Mouse (Mus musculus): ENCODE measurements at regions not wholly inside any gene's neighbourhood (a gene's known extent, or its start where the extent isn't known, plus 50 kb on each side); places are given as distances from the start of the nearest gene placed in this dataset.

GRCm38 (mm10) chr13:45204856-45205255 is 126.4 kb downstream of the Gm9817 start:
- ATAC-seq (ENCODE audit: low FRiP score) (no peak), DNase-seq (ENCODE audit: low spot score) (no peak)
- H3K27ac ChIP-seq (ENCODE audit: low read depth, low read length) = no peak overlapping the region

GRCm38 (mm10) chr13:45208540-45209197 is 130.2 kb downstream of the Gm9817 start:
- no peaks in the 10 kb centered on the region for H3K4me1 ChIP-seq (ENCODE audit: insufficient read depth, low read length)
- 92% methylated on average over 5 of the region's 5 CpGs for WGBS
- no peak for TF ChIP-seq CTCF (IDR thresholded peaks at IDR 0.05)

More at GRCm38 (mm10) chr13:45204856-45205255, 126.4 kb downstream of the Gm9817 start:
- Histone ChIP-seq H3K4me3 (ENCODE audit: low read depth, low read length) (no peak overlapping the region), H3K4me2 (ENCODE audit: low read depth, low read length, poor library complexity, severe bottlenecking) (no peak overlapping the region), H3K36me3 (ENCODE audit: insufficient read depth, low read length) (no peaks in the 10 kb centered on the region), H3K9me3 (ENCODE audit: low read length) (no peaks in the 10 kb centered on the region), H3K4me1 (ENCODE audit: insufficient read depth, low read length) (no peaks in the 10 kb centered on the region), H3K27me3 (ENCODE audit: insufficient read depth, low read length) (no peaks in the 10 kb centered on the region), H3K9ac (replicated peaks; ENCODE audit: low read length, poor library complexity, severe bottlenecking) (no peak overlapping the region)
- no peak for TF ChIP-seq CTCF (IDR thresholded peaks at IDR 0.05)
- 39% methylated on average over 6 of the region's 6 CpGs for WGBS

DNA sequence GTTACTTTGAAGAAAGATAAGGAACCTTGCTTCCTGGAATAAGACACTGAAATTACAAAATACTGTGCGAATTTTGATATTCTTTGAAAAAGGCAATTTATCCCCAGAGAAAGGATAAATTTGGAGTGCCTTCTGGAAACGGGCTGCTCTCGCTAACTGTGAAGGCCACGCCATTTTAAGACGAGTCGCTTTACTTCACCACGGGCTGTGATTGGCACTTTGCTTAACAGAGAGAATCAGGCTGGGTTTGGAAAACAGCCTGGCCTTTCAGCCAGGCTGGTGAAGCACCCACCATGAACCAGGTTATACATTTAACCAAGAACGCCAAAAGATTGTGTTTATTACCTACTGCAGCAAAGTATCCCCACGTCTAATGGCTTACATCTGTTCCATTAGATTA is 132.7 kb downstream of the Gm9817 start:
- Histone ChIP-seq H3K9me3 (ENCODE audit: low read length) (no peaks in the 10 kb centered on the region), H3K4me2 (ENCODE audit: low read depth, low read length, poor library complexity, severe bottlenecking) (no peak overlapping the region), H3K27me3 (ENCODE audit: insufficient read depth, low read length) (no peaks in the 10 kb centered on the region), H3K9ac (replicated peaks; ENCODE audit: low read length, poor library complexity, severe bottlenecking) (no peak overlapping the region), H3K4me1 (ENCODE audit: insufficient read depth, low read length) (no peaks in the 10 kb centered on the region), H3K36me3 (ENCODE audit: insufficient read depth, low read length) (no peaks in the 10 kb centered on the region), H3K4me3 (ENCODE audit: low read depth, low read length) (no peak overlapping the region), H3K27ac (ENCODE audit: low read depth, low read length) (no peak overlapping the region)
- WGBS = 67% methylated on average over 9 of the region's 9 CpGs
- no peak for TF ChIP-seq CTCF (IDR thresholded peaks at IDR 0.05)
- DNase-seq (ENCODE audit: low spot score) (no peak), ATAC-seq (ENCODE audit: low FRiP score) (no peak)

More at GRCm38 (mm10) chr13:45208540-45209197, 130.2 kb downstream of the Gm9817 start:
- Histone ChIP-seq H3K4me3 (ENCODE audit: low read depth, low read length) (no peak overlapping the region), H3K4me2 (ENCODE audit: low read depth, low read length, poor library complexity, severe bottlenecking) (no peak overlapping the region), H3K9me3 (ENCODE audit: low read length) (no peaks in the 10 kb centered on the region), H3K9ac (replicated peaks; ENCODE audit: low read length, poor library complexity, severe bottlenecking) (no peak overlapping the region), H3K36me3 (ENCODE audit: insufficient read depth, low read length) (no peaks in the 10 kb centered on the region), H3K27me3 (ENCODE audit: insufficient read depth, low read length) (no peaks in the 10 kb centered on the region), H3K27ac (ENCODE audit: low read depth, low read length) (no peak overlapping the region)
- ATAC-seq (ENCODE audit: low FRiP score) (no peak), DNase-seq (ENCODE audit: low spot score) (no peak)

GRCm38 (mm10) chr13:45213116-45213834 is 134.8 kb downstream of the Gm9817 start:
- H3K4me2 ChIP-seq (ENCODE audit: low read depth, low read length, poor library complexity, severe bottlenecking) = no peak overlapping the region
- ATAC-seq (ENCODE audit: low FRiP score) (no peak), DNase-seq (ENCODE audit: low spot score) (no peak)
- no peak overlapping the region for H3K27ac ChIP-seq (ENCODE audit: low read depth, low read length)
- H3K4me3 ChIP-seq (ENCODE audit: low read depth, low read length) = no peak overlapping the region
- 62% methylated on average over 5 of the region's 5 CpGs for WGBS
- H3K9me3 ChIP-seq (ENCODE audit: low read length) = no peaks in the 10 kb centered on the region
- no peaks in the 10 kb centered on the region for H3K4me1 ChIP-seq (ENCODE audit: insufficient read depth, low read length)
- H3K27me3 ChIP-seq (ENCODE audit: insufficient read depth, low read length) = no peaks in the 10 kb centered on the region
- no peaks in the 10 kb centered on the region for H3K36me3 ChIP-seq (ENCODE audit: insufficient read depth, low read length)
- TF ChIP-seq CTCF (IDR thresholded peaks at IDR 0.05) = no peak
- H3K9ac ChIP-seq (replicated peaks; ENCODE audit: low read length, poor library complexity, severe bottlenecking) = no peak overlapping the region

- no peaks in the 10 kb centered on the region for H3K36me3 ChIP-seq (ENCODE audit: insufficient read depth, low read length)
- no peaks in the 10 kb centered on the region for H3K27me3 ChIP-seq (ENCODE audit: insufficient read depth, low read length)
- H3K4me3 ChIP-seq (ENCODE audit: low read depth, low read length) = no peak overlapping the region
- no peaks in the 10 kb centered on the region for H3K9me3 ChIP-seq (ENCODE audit: low read length)
- no peak overlapping the region for H3K27ac ChIP-seq (ENCODE audit: low read depth, low read length)
- ATAC-seq (ENCODE audit: low FRiP score) = no peak
- H3K4me2 ChIP-seq (ENCODE audit: low read depth, low read length, poor library complexity, severe bottlenecking) = no peak overlapping the region
- WGBS = 96% methylated on average over 4 of the region's 4 CpGs
- H3K9ac ChIP-seq (replicated peaks; ENCODE audit: low read length, poor library complexity, severe bottlenecking) = no peak overlapping the region
- no peak for TF ChIP-seq CTCF (IDR thresholded peaks at IDR 0.05)
- DNase-seq (ENCODE audit: low spot score) = no peak
- no peaks in the 10 kb centered on the region for H3K4me1 ChIP-seq (ENCODE audit: insufficient read depth, low read length)
Observed at GRCm38 (mm10) chr13:45218251-45218650, 139.8 kb downstream of the Gm9817 start.

DNA sequence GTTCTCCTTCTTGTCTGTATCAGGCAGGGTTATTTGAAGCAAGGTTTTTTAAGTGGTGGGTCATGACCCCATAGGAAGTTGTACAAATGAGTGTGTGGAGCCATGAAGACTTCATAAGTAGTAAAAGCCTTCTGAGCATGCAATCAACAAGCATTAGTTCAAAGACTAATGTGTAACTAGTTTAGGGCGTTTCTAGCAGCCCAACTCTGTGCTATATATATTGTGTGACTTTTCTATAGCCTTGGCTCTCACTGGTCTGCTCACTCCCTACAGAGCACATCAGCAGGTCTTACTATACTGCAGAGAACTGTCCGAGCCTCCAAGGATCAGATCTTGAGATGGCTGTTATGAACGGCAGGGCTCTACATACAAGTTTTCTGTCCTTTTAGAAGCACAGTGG is 141.2 kb downstream of the Gm9817 start:
- whole genome bisulfite sequencing = 58% methylated on average over 3 of the region's 3 CpGs
- Histone ChIP-seq H3K4me3 (ENCODE audit: low read depth, low read length) (no peak overlapping the region), H3K4me2 (ENCODE audit: low read depth, low read length, poor library complexity, severe bottlenecking) (no peak overlapping the region), H3K27me3 (ENCODE audit: insufficient read depth, low read length) (no peaks in the 10 kb centered on the region), H3K4me1 (ENCODE audit: insufficient read depth, low read length) (no peaks in the 10 kb centered on the region), H3K27ac (ENCODE audit: low read depth, low read length) (no peak overlapping the region), H3K36me3 (ENCODE audit: insufficient read depth, low read length) (no peaks in the 10 kb centered on the region), H3K9me3 (ENCODE audit: low read length) (no peaks in the 10 kb centered on the region), H3K9ac (replicated peaks; ENCODE audit: low read length, poor library complexity, severe bottlenecking) (no peak overlapping the region)
- DNase-seq (ENCODE audit: low spot score) = no peak
- no peak for ATAC-seq (ENCODE audit: low FRiP score)
- TF ChIP-seq CTCF (IDR thresholded peaks at IDR 0.05) = no peak
